Mouse (Mus musculus): ENCODE measurements around the gene Klk8. TPM values are rescaled to one million over a fixed set of nuclear protein-coding genes. Genes with fewer than 3 reads are reported as not detected.

Klk8 gene
- polyA plus RNA-seq, 2 experiments, result 18.4 to 34.7 TPM

DNA sequence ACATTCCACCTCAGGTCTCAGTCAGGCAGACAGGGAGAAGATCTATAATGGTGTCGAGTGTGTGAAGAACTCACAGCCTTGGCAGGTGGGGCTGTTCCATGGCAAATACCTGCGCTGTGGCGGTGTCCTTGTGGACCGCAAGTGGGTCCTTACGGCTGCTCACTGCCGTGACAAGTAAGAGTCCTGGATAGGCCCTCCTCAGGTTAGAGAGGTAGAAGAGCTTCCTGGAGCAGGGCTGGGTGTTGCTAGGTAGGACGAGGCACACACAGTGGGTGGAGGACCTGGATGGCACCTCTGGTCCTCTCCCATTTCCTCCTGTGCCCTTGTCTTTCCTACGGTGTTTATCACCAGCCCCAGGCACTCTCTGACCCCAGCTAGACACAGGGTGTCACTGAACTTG, 27.7 kb upstream of the Klk8 start:
- no peaks in the 10 kb centered on the region for H3K4me1 ChIP-seq (ENCODE audit: control insufficient read depth, insufficient read depth, low read length)
- ATAC-seq (ENCODE audit: low FRiP score, low read depth), result no peak
- H3K36me3 ChIP-seq (ENCODE audit: control insufficient read depth, insufficient read depth, low read length), result no peaks in the 10 kb centered on the region
- WGBS, result 83% methylated on average over 8 of the region's 8 CpGs
- no peak for TF ChIP-seq POLR2A (IDR thresholded peaks at IDR 0.05; ENCODE audit: borderline replicate concordance, extremely low read depth, insufficient read depth, insufficient read length)
- H3K9ac ChIP-seq (ENCODE audit: low read depth, low read length, severe bottlenecking), result no peak overlapping the region
- H3K27ac ChIP-seq (replicated peaks; ENCODE audit: low read depth, low read length), result no peak overlapping the region
- no peaks in the 10 kb centered on the region for H3K9me3 ChIP-seq (ENCODE audit: control insufficient read depth, low read length)
- H3K27me3 ChIP-seq (ENCODE audit: control insufficient read depth, insufficient read depth, low read length), result no peaks in the 10 kb centered on the region
- H3K4me3 ChIP-seq (replicated peaks; ENCODE audit: low read length), result no peak overlapping the region
- DNase-seq (ENCODE audit: low spot score), result no peak
- no peak overlapping the region for H3K4me2 ChIP-seq (replicated peaks; ENCODE audit: low read depth, low read length, severe bottlenecking)

GRCm38 (mm10) chr7:43770701-43771100, 26.7 kb upstream of the Klk8 start:
- WGBS, result 93% methylated on average over 10 of the region's 10 CpGs
- no peak for DNase-seq (ENCODE audit: low spot score)

GRCm38 (mm10) chr7:43771916-43772315, 25.5 kb upstream of the Klk8 start:
- H3K36me3 ChIP-seq (ENCODE audit: control insufficient read depth, insufficient read depth, low read length), result no peaks in the 10 kb centered on the region
- ATAC-seq (ENCODE audit: low FRiP score, low read depth), result no peak
- no peaks in the 10 kb centered on the region for H3K4me1 ChIP-seq (ENCODE audit: control insufficient read depth, insufficient read depth, low read length)
- H3K4me3 ChIP-seq (replicated peaks; ENCODE audit: low read length), result no peak overlapping the region
- WGBS, result 85% methylated on average over 6 of the region's 6 CpGs
- H3K9me3 ChIP-seq (ENCODE audit: control insufficient read depth, low read length), result no peaks in the 10 kb centered on the region
- TF ChIP-seq POLR2A (IDR thresholded peaks at IDR 0.05; ENCODE audit: borderline replicate concordance, extremely low read depth, insufficient read depth, insufficient read length), result no peak
- H3K27ac ChIP-seq (replicated peaks; ENCODE audit: low read depth, low read length), result no peak overlapping the region
- no peak overlapping the region for H3K9ac ChIP-seq (ENCODE audit: low read depth, low read length, severe bottlenecking)
- H3K27me3 ChIP-seq (ENCODE audit: control insufficient read depth, insufficient read depth, low read length), result no peaks in the 10 kb centered on the region
- DNase-seq (ENCODE audit: low spot score), result no peak
- H3K4me2 ChIP-seq (replicated peaks; ENCODE audit: low read depth, low read length, severe bottlenecking), result no peak overlapping the region

More at GRCm38 (mm10) chr7:43770701-43771100, 26.7 kb upstream of the Klk8 start:
- no peak overlapping the region for H3K4me2 ChIP-seq (replicated peaks; ENCODE audit: low read depth, low read length, severe bottlenecking)
- H3K9me3 ChIP-seq (ENCODE audit: control insufficient read depth, low read length), result no peaks in the 10 kb centered on the region
- H3K27me3 ChIP-seq (ENCODE audit: control insufficient read depth, insufficient read depth, low read length), result no peaks in the 10 kb centered on the region
- no peak overlapping the region for H3K9ac ChIP-seq (ENCODE audit: low read depth, low read length, severe bottlenecking)
- no peak for ATAC-seq (ENCODE audit: low FRiP score, low read depth)
- no peaks in the 10 kb centered on the region for H3K4me1 ChIP-seq (ENCODE audit: control insufficient read depth, insufficient read depth, low read length)
- H3K27ac ChIP-seq (replicated peaks; ENCODE audit: low read depth, low read length), result no peak overlapping the region
- H3K36me3 ChIP-seq (ENCODE audit: control insufficient read depth, insufficient read depth, low read length), result no peaks in the 10 kb centered on the region
- H3K4me3 ChIP-seq (replicated peaks; ENCODE audit: low read length), result no peak overlapping the region
- no peak for TF ChIP-seq POLR2A (IDR thresholded peaks at IDR 0.05; ENCODE audit: borderline replicate concordance, extremely low read depth, insufficient read depth, insufficient read length)

DNA sequence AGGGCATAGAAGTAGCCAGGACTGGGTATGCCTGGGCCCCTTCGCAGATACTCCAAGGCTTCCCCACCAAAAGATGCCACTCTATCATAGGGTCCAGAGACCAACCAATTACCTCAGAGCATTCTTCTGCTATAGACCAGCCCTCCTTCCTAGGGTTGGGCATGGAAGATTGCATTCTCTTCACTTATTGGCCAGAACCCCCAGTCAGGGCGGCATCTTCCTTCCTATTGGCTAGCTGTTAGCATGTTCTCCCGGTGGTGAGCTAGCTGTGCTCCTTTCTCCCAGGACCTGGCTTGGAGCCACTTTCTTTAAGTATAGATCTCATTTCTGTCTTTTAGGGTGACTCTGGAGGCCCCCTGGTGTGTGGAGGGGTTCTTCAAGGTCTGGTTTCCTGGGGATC, 24.5 kb upstream of the Klk8 start:
- Histone ChIP-seq H3K9me3 (ENCODE audit: control insufficient read depth, low read length) (no peaks in the 10 kb centered on the region), H3K27ac (replicated peaks; ENCODE audit: low read depth, low read length) (no peak overlapping the region), H3K4me2 (replicated peaks; ENCODE audit: low read depth, low read length, severe bottlenecking) (no peak overlapping the region), H3K27me3 (ENCODE audit: control insufficient read depth, insufficient read depth, low read length) (no peaks in the 10 kb centered on the region), H3K4me1 (ENCODE audit: control insufficient read depth, insufficient read depth, low read length) (no peaks in the 10 kb centered on the region), H3K9ac (ENCODE audit: low read depth, low read length, severe bottlenecking) (no peak overlapping the region), H3K36me3 (ENCODE audit: control insufficient read depth, insufficient read depth, low read length) (no peaks in the 10 kb centered on the region), H3K4me3 (replicated peaks; ENCODE audit: low read length) (no peak overlapping the region)
- no peak for DNase-seq (ENCODE audit: low spot score)
- 74% methylated on average over 3 of the region's 3 CpGs for WGBS
- no peak for TF ChIP-seq POLR2A (IDR thresholded peaks at IDR 0.05; ENCODE audit: borderline replicate concordance, extremely low read depth, insufficient read depth, insufficient read length)
- ATAC-seq (ENCODE audit: low FRiP score, low read depth), result no peak

GRCm38 (mm10) chr7:43774364-43774763, 23.0 kb upstream of the Klk8 start, which contains the start of gene Klk11:
TSS of gene Klk11 (plus strand) at chr7:43774604.
- WGBS, result 78% methylated on average over 5 of the region's 5 CpGs
- Histone ChIP-seq H3K9me3 (ENCODE audit: control insufficient read depth, low read length) (no peaks in the 10 kb centered on the region), H3K4me2 (replicated peaks; ENCODE audit: low read depth, low read length, severe bottlenecking) (no peak within 1 kb of the TSS), H3K4me3 (replicated peaks; ENCODE audit: low read length) (no peak within 1 kb of the TSS), H3K27me3 (ENCODE audit: control insufficient read depth, insufficient read depth, low read length) (no peaks in the 10 kb centered on the region), H3K4me1 (ENCODE audit: control insufficient read depth, insufficient read depth, low read length) (no peaks in the 10 kb centered on the region), H3K36me3 (ENCODE audit: control insufficient read depth, insufficient read depth, low read length) (no peaks in the 10 kb centered on the region), H3K9ac (ENCODE audit: low read depth, low read length, severe bottlenecking) (no peak within 1 kb of the TSS), H3K27ac (replicated peaks; ENCODE audit: low read depth, low read length) (no peak within 1 kb of the TSS)
- ATAC-seq (ENCODE audit: low FRiP score, low read depth), result no peak
- no peak for TF ChIP-seq POLR2A (IDR thresholded peaks at IDR 0.05; ENCODE audit: borderline replicate concordance, extremely low read depth, insufficient read depth, insufficient read length)
- DNase-seq (ENCODE audit: low spot score), result no peak

DNA sequence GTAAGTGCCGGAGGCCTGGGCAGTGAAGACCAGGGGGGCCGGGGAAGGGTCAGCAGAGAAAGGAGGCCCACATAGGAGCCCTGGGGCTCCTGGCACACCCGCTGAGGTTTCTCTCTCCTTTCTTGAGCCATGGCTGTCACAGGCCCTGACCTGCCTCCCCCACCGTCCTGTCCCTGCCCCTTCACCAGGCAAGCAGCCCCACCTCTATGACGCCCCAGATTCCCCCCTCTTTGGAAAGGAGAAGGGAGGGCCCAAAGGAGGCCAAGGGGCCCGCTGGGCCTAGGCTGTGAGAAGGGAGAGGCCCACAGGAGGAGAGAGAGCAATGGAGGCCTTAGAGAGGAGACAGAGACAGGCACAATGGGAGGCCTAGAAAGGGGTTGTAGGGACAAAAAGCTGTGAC, 22.6 kb upstream of the Klk8 start:
- ATAC-seq (ENCODE audit: low FRiP score, low read depth), result no peak
- H3K4me2 ChIP-seq (replicated peaks; ENCODE audit: low read depth, low read length, severe bottlenecking), result no peak overlapping the region
- H3K9ac ChIP-seq (ENCODE audit: low read depth, low read length, severe bottlenecking), result no peak overlapping the region
- no peaks in the 10 kb centered on the region for H3K9me3 ChIP-seq (ENCODE audit: control insufficient read depth, low read length)
- 39% methylated on average over 6 of the region's 6 CpGs for WGBS
- H3K36me3 ChIP-seq (ENCODE audit: control insufficient read depth, insufficient read depth, low read length), result no peaks in the 10 kb centered on the region
- H3K27ac ChIP-seq (replicated peaks; ENCODE audit: low read depth, low read length), result no peak overlapping the region
- no peaks in the 10 kb centered on the region for H3K4me1 ChIP-seq (ENCODE audit: control insufficient read depth, insufficient read depth, low read length)
- no peak overlapping the region for H3K4me3 ChIP-seq (replicated peaks; ENCODE audit: low read length)
- H3K27me3 ChIP-seq (ENCODE audit: control insufficient read depth, insufficient read depth, low read length), result no peaks in the 10 kb centered on the region
- no peak for TF ChIP-seq POLR2A (IDR thresholded peaks at IDR 0.05; ENCODE audit: borderline replicate concordance, extremely low read depth, insufficient read depth, insufficient read length)
- no peak for DNase-seq (ENCODE audit: low spot score)
